Mouse (Mus musculus) lung, embryonic 14.5 days (tissue): ENCODE measurements at regions not wholly inside any gene's neighbourhood (a gene's known extent, or its start where the extent isn't known, plus 50 kb on each side); places are given as distances from the start of the nearest gene placed in this dataset.

Source experiments
- ATAC-seq: fragments of 200-750 bp; cut with Nextera tagmentation; 2 replicates; pipeline ENCODE4 v1.8.0; 2017; ENCODE audit warnings: mild to moderate bottlenecking, moderate TSS enrichment, moderate library complexity; ENCODE audit not compliant: insufficient read depth
- DNase-seq: peaks from one replicate; pipeline ENCODE4 v3.0.0-alpha.2; 2015
- H3K27ac ChIP-seq: fragments of 300-500 bp; sonication (generic); 2 replicates; pipeline ENCODE4 v1.5.1; 2014; ENCODE audit warnings: low read depth, mild to moderate bottlenecking, moderate library complexity
- H3K27me3 ChIP-seq: fragments of 300-500 bp; sonication (generic); 2 replicates; pipeline ENCODE4 v1.6.1; 2014; ENCODE audit warnings: low read length, control low read depth; ENCODE audit not compliant: insufficient read depth
- H3K36me3 ChIP-seq: fragments of 300-500 bp; sonication (generic); 2 replicates; pipeline ENCODE4 v1.6.1; 2014; ENCODE audit warnings: control low read depth; ENCODE audit not compliant: insufficient read depth
- H3K4me1 ChIP-seq: fragments of 300-500 bp; sonication (generic); 2 replicates; pipeline ENCODE4 v1.6.1; 2014; ENCODE audit warnings: antibody characterized with exemption, control low read depth; ENCODE audit not compliant: insufficient read depth
- H3K4me2 ChIP-seq: fragments of 300-500 bp; sonication (generic); 2 replicates; pipeline ENCODE4 v1.6.1; 2014; ENCODE audit warnings: mild to moderate bottlenecking
- H3K4me3 ChIP-seq: fragments of 300-500 bp; sonication (generic); 2 replicates; pipeline ENCODE4 v1.5.1; 2014; ENCODE audit warnings: low read depth, low read length
- H3K9ac ChIP-seq: fragments of 300-500 bp; sonication (generic); 2 replicates; pipeline ENCODE4 v1.6.1; 2014
- H3K9me3 ChIP-seq: fragments of 300-500 bp; sonication (generic); 2 replicates; pipeline ENCODE4 v1.6.1; 2016; ENCODE audit warnings: low read depth, low read length, control low read depth
- CTCF ChIP-seq: IDR thresholded peaks from 2 replicates; pipeline ENCODE4 v1.5.1; 2016; ENCODE audit warnings: antibody characterized with exemption, low read depth
- WGBS: fragments of 180-500 bp; shearing (Covaris S2); extraction: QIAGEN DNeasy Blood & Tissue Kit; methylation state at CpG from one replicate; pipeline ENCODE4 v1.1.7; 2014; 5-methylcytosine and 5-hydroxymethylcytosine counted together

- H3K27me3 ChIP-seq = no peaks in the 10 kb centered on the region
- H3K9ac ChIP-seq = no peak overlapping the region
- no peak for TF ChIP-seq CTCF
- no peak overlapping the region for H3K27ac ChIP-seq
- DNase-seq (no peak), ATAC-seq (no peak)
- H3K4me3 ChIP-seq = no peak overlapping the region
- 77% methylated on average over 13 of the region's 13 CpGs for WGBS
- H3K9me3 ChIP-seq = no peaks in the 10 kb centered on the region
- H3K4me1 ChIP-seq = no peaks in the 10 kb centered on the region
- no peaks in the 10 kb centered on the region for H3K36me3 ChIP-seq
- no peak overlapping the region for H3K4me2 ChIP-seq
Measured at GRCm38 (mm10) chr1:75612083-75612720, 66.1 kb downstream of the Slc4a3 start.

GRCm38 (mm10) chr1:75613206-75613605 lies 67.1 kb downstream of the Slc4a3 start:
- WGBS = 48% methylated on average over 2 of the region's 2 CpGs
- no peak overlapping the region for H3K4me2 ChIP-seq
- no peak overlapping the region for H3K9ac ChIP-seq
- H3K27me3 ChIP-seq = no peaks in the 10 kb centered on the region
- ATAC-seq (no peak), DNase-seq (no peak)
- H3K4me1 ChIP-seq = 0 out of 2 replicates have a peak, but pooled peaks cover under 1% of the 10 kb centered on the region
- H3K27ac ChIP-seq = no peak overlapping the region
- TF ChIP-seq CTCF = no peak
- no peaks in the 10 kb centered on the region for H3K9me3 ChIP-seq
- H3K36me3 ChIP-seq = no peaks in the 10 kb centered on the region
- H3K4me3 ChIP-seq = no peak overlapping the region

GRCm38 (mm10) chr1:75616971-75617370 lies 70.9 kb downstream of the Slc4a3 start:
- H3K36me3 ChIP-seq = no peaks in the 10 kb centered on the region
- H3K4me3 ChIP-seq = no peak overlapping the region
- DNase-seq (no peak), ATAC-seq (no peak)
- H3K4me2 ChIP-seq = no peak overlapping the region
- no peaks in the 10 kb centered on the region for H3K9me3 ChIP-seq
- H3K4me1 ChIP-seq = 0 out of 2 replicates have a peak, but pooled peaks cover 3% of the 10 kb centered on the region
- no peak for TF ChIP-seq CTCF
- no peak overlapping the region for H3K27ac ChIP-seq
- no peaks in the 10 kb centered on the region for H3K27me3 ChIP-seq
- 84% methylated on average over 2 of the region's 2 CpGs for WGBS
- H3K9ac ChIP-seq = no peak overlapping the region

- 33% methylated on average over 7 of the region's 7 CpGs for WGBS
- H3K27me3 ChIP-seq = no peaks in the 10 kb centered on the region
- H3K36me3 ChIP-seq = no peaks in the 10 kb centered on the region
- no peak for TF ChIP-seq CTCF
- no peak overlapping the region for H3K9ac ChIP-seq
- ATAC-seq (no peak), DNase-seq (no peak)
- no peak overlapping the region for H3K4me3 ChIP-seq
- 0 out of 2 replicates have a peak, but pooled peaks cover 3% of the 10 kb centered on the region for H3K4me1 ChIP-seq
- H3K4me2 ChIP-seq = no peak overlapping the region
- H3K27ac ChIP-seq = no peak overlapping the region
- no peaks in the 10 kb centered on the region for H3K9me3 ChIP-seq
Measured at GRCm38 (mm10) chr1:75618367-75618790, 72.3 kb downstream of the Slc4a3 start.

- H3K4me3 ChIP-seq = no peak overlapping the region
- WGBS = 84% methylated on average over 2 of the region's 2 CpGs
- H3K27me3 ChIP-seq = no peaks in the 10 kb centered on the region
- H3K9ac ChIP-seq = no peak overlapping the region
- ATAC-seq (no peak), DNase-seq (no peak)
- no peaks in the 10 kb centered on the region for H3K36me3 ChIP-seq
- no peak overlapping the region for H3K27ac ChIP-seq
- H3K9me3 ChIP-seq = no peaks in the 10 kb centered on the region
- no peak for TF ChIP-seq CTCF
- H3K4me1 ChIP-seq = no peaks in the 10 kb centered on the region
- no peak overlapping the region for H3K4me2 ChIP-seq
Measured at GRCm38 (mm10) chr1:75630287-75630686, 84.2 kb downstream of the Slc4a3 start.

- H3K4me3 ChIP-seq = no peak overlapping the region
- no peak for DNase-seq
- no peak overlapping the region for H3K9ac ChIP-seq
- no peaks in the 10 kb centered on the region for H3K27me3 ChIP-seq
- no peaks in the 10 kb centered on the region for H3K9me3 ChIP-seq
- no peaks in the 10 kb centered on the region for H3K4me1 ChIP-seq
- H3K36me3 ChIP-seq = no peaks in the 10 kb centered on the region
- no peak overlapping the region for H3K4me2 ChIP-seq
- H3K27ac ChIP-seq = no peak overlapping the region
- no peak for TF ChIP-seq CTCF
- 58% methylated on average over 1 of the region's 1 CpGs for WGBS
- ATAC-seq = no peak
Measured at GRCm38 (mm10) chr1:75631729-75632128, 85.7 kb downstream of the Slc4a3 start.

GRCm38 (mm10) chr1:75635591-75635990 lies 89.5 kb downstream of the Slc4a3 start:
- 80% methylated on average over 4 of the region's 4 CpGs for WGBS

More at GRCm38 (mm10) chr1:75635591-75635990, 89.5 kb downstream of the Slc4a3 start:
- no peak for TF ChIP-seq CTCF
- Histone ChIP-seq H3K4me2 (no peak overlapping the region), H3K27me3 (no peaks in the 10 kb centered on the region), H3K9ac (no peak overlapping the region), H3K9me3 (no peaks in the 10 kb centered on the region), H3K4me1 (no peaks in the 10 kb centered on the region), H3K4me3 (no peak overlapping the region), H3K36me3 (no peaks in the 10 kb centered on the region), H3K27ac (no peak overlapping the region)
- no peak for DNase-seq
- no peak for ATAC-seq
